Mouse (Mus musculus): ENCODE measurements at regions not wholly inside any gene's neighbourhood (a gene's known extent, or its start where the extent isn't known, plus 50 kb on each side); places are given as distances from the start of the nearest gene placed in this dataset.

GRCm38 (mm10) chr10:100152821-100153220 lies 137.4 kb downstream of the Kitl start:
- no peak overlapping the region for H3K9ac ChIP-seq (ENCODE audit: low read length)
- H3K27me3 ChIP-seq (ENCODE audit: control insufficient read depth, insufficient read depth, low read length), result no peaks in the 10 kb centered on the region
- DNase-seq (ENCODE audit: low spot score), result peak; percentile 14
- H3K27ac ChIP-seq (ENCODE audit: low read depth, low read length), result no peak overlapping the region
- no peaks in the 10 kb centered on the region for H3K36me3 ChIP-seq (ENCODE audit: control insufficient read depth, insufficient read depth, low read length)
- no peaks in the 10 kb centered on the region for H3K4me1 ChIP-seq (ENCODE audit: control insufficient read depth, insufficient read depth, low read length)
- no peak overlapping the region for H3K4me2 ChIP-seq (ENCODE audit: low read depth)
- H3K9me3 ChIP-seq (ENCODE audit: control insufficient read depth, low read length), result no peaks in the 10 kb centered on the region
- no peak overlapping the region for H3K4me3 ChIP-seq (ENCODE audit: low read depth, low read length)
- peak; percentile 78 for ATAC-seq (ENCODE audit: insufficient read depth, low FRiP score, low TSS enrichment)
- 57% methylated on average over 5 of the region's 5 CpGs for WGBS

GRCm38 (mm10) chr10:100153311-100153710 lies 137.9 kb downstream of the Kitl start:
- H3K36me3 ChIP-seq (ENCODE audit: control insufficient read depth, insufficient read depth, low read length), result no peaks in the 10 kb centered on the region
- no peak overlapping the region for H3K4me3 ChIP-seq (ENCODE audit: low read depth, low read length)
- H3K9ac ChIP-seq (ENCODE audit: low read length), result no peak overlapping the region
- no peaks in the 10 kb centered on the region for H3K4me1 ChIP-seq (ENCODE audit: control insufficient read depth, insufficient read depth, low read length)
- H3K27me3 ChIP-seq (ENCODE audit: control insufficient read depth, insufficient read depth, low read length), result no peaks in the 10 kb centered on the region
- DNase-seq (ENCODE audit: low spot score) (no peak), ATAC-seq (ENCODE audit: insufficient read depth, low FRiP score, low TSS enrichment) (no peak)
- H3K4me2 ChIP-seq (ENCODE audit: low read depth), result no peak overlapping the region
- no peaks in the 10 kb centered on the region for H3K9me3 ChIP-seq (ENCODE audit: control insufficient read depth, low read length)
- no peak overlapping the region for H3K27ac ChIP-seq (ENCODE audit: low read depth, low read length)
- 90% methylated on average over 3 of the region's 3 CpGs for WGBS

- ATAC-seq (ENCODE audit: insufficient read depth, low FRiP score, low TSS enrichment) (no peak), DNase-seq (ENCODE audit: low spot score) (no peak)
- H3K4me1 ChIP-seq (ENCODE audit: control insufficient read depth, insufficient read depth, low read length), result no peaks in the 10 kb centered on the region
- no peak overlapping the region for H3K9ac ChIP-seq (ENCODE audit: low read length)
- no peak overlapping the region for H3K4me2 ChIP-seq (ENCODE audit: low read depth)
- H3K27me3 ChIP-seq (ENCODE audit: control insufficient read depth, insufficient read depth, low read length), result no peaks in the 10 kb centered on the region
- no peak overlapping the region for H3K4me3 ChIP-seq (ENCODE audit: low read depth, low read length)
- H3K9me3 ChIP-seq (ENCODE audit: control insufficient read depth, low read length), result no peaks in the 10 kb centered on the region
- no peak overlapping the region for H3K27ac ChIP-seq (ENCODE audit: low read depth, low read length)
- WGBS, result 82% methylated on average over 2 of the region's 2 CpGs
- no peaks in the 10 kb centered on the region for H3K36me3 ChIP-seq (ENCODE audit: control insufficient read depth, insufficient read depth, low read length)
Observed at GRCm38 (mm10) chr10:100155566-100155965, 140.1 kb downstream of the Kitl start.

GRCm38 (mm10) chr10:100159843-100160531 lies 144.6 kb downstream of the Kitl start:
- no peak for ATAC-seq (ENCODE audit: insufficient read depth, low FRiP score, low TSS enrichment)

GRCm38 (mm10) chr10:100160532-100160852 lies 145.1 kb downstream of the Kitl start:
- ATAC-seq (ENCODE audit: insufficient read depth, low FRiP score, low TSS enrichment) (no peak), DNase-seq (ENCODE audit: low spot score) (no peak)
- H3K4me2 ChIP-seq (ENCODE audit: low read depth), result no peak overlapping the region
- no peaks in the 10 kb centered on the region for H3K36me3 ChIP-seq (ENCODE audit: control insufficient read depth, insufficient read depth, low read length)
- 87% methylated on average over 4 of the region's 4 CpGs for WGBS
- H3K9ac ChIP-seq (ENCODE audit: low read length), result no peak overlapping the region
- no peaks in the 10 kb centered on the region for H3K27me3 ChIP-seq (ENCODE audit: control insufficient read depth, insufficient read depth, low read length)
- H3K4me1 ChIP-seq (ENCODE audit: control insufficient read depth, insufficient read depth, low read length), result no peaks in the 10 kb centered on the region
- no peak overlapping the region for H3K4me3 ChIP-seq (ENCODE audit: low read depth, low read length)
- no peak overlapping the region for H3K27ac ChIP-seq (ENCODE audit: low read depth, low read length)
- H3K9me3 ChIP-seq (ENCODE audit: control insufficient read depth, low read length), result no peaks in the 10 kb centered on the region

More at GRCm38 (mm10) chr10:100159843-100160531, 144.6 kb downstream of the Kitl start:
- H3K9me3 ChIP-seq (ENCODE audit: control insufficient read depth, low read length), result no peaks in the 10 kb centered on the region
- H3K4me2 ChIP-seq (ENCODE audit: low read depth), result no peak overlapping the region
- no peak for DNase-seq (ENCODE audit: low spot score)
- no peak overlapping the region for H3K4me3 ChIP-seq (ENCODE audit: low read depth, low read length)
- WGBS, result 81% methylated on average over 14 of the region's 14 CpGs
- H3K9ac ChIP-seq (ENCODE audit: low read length), result no peak overlapping the region
- H3K27me3 ChIP-seq (ENCODE audit: control insufficient read depth, insufficient read depth, low read length), result no peaks in the 10 kb centered on the region
- H3K27ac ChIP-seq (ENCODE audit: low read depth, low read length), result no peak overlapping the region
- no peaks in the 10 kb centered on the region for H3K4me1 ChIP-seq (ENCODE audit: control insufficient read depth, insufficient read depth, low read length)
- no peaks in the 10 kb centered on the region for H3K36me3 ChIP-seq (ENCODE audit: control insufficient read depth, insufficient read depth, low read length)

GRCm38 (mm10) chr10:100161117-100161516 lies 145.7 kb downstream of the Kitl start:
- no peak overlapping the region for H3K4me3 ChIP-seq (ENCODE audit: low read depth, low read length)
- H3K27ac ChIP-seq (ENCODE audit: low read depth, low read length), result no peak overlapping the region
- H3K36me3 ChIP-seq (ENCODE audit: control insufficient read depth, insufficient read depth, low read length), result no peaks in the 10 kb centered on the region
- H3K4me1 ChIP-seq (ENCODE audit: control insufficient read depth, insufficient read depth, low read length), result no peaks in the 10 kb centered on the region
- no peak overlapping the region for H3K9ac ChIP-seq (ENCODE audit: low read length)
- DNase-seq (ENCODE audit: low spot score) (no peak), ATAC-seq (ENCODE audit: insufficient read depth, low FRiP score, low TSS enrichment) (no peak)
- no peak overlapping the region for H3K4me2 ChIP-seq (ENCODE audit: low read depth)
- H3K9me3 ChIP-seq (ENCODE audit: control insufficient read depth, low read length), result no peaks in the 10 kb centered on the region
- 80% methylated on average over 3 of the region's 3 CpGs for WGBS
- no peaks in the 10 kb centered on the region for H3K27me3 ChIP-seq (ENCODE audit: control insufficient read depth, insufficient read depth, low read length)

- H3K36me3 ChIP-seq (ENCODE audit: control insufficient read depth, insufficient read depth, low read length), result no peaks in the 10 kb centered on the region
- H3K27me3 ChIP-seq (ENCODE audit: control insufficient read depth, insufficient read depth, low read length), result no peaks in the 10 kb centered on the region
- no peak overlapping the region for H3K27ac ChIP-seq (ENCODE audit: low read depth, low read length)
- H3K4me2 ChIP-seq (ENCODE audit: low read depth), result no peak overlapping the region
- ATAC-seq (ENCODE audit: insufficient read depth, low FRiP score, low TSS enrichment) (no peak), DNase-seq (ENCODE audit: low spot score) (no peak)
- no peaks in the 10 kb centered on the region for H3K4me1 ChIP-seq (ENCODE audit: control insufficient read depth, insufficient read depth, low read length)
- no peak overlapping the region for H3K4me3 ChIP-seq (ENCODE audit: low read depth, low read length)
- H3K9ac ChIP-seq (ENCODE audit: low read length), result no peak overlapping the region
- no peaks in the 10 kb centered on the region for H3K9me3 ChIP-seq (ENCODE audit: control insufficient read depth, low read length)
- 50% methylated on average over 1 of the region's 1 CpGs for WGBS
Observed at GRCm38 (mm10) chr10:100164526-100164925, 149.1 kb downstream of the Kitl start.

- H3K27me3 ChIP-seq (ENCODE audit: control insufficient read depth, insufficient read depth, low read length), result no peaks in the 10 kb centered on the region
- H3K4me1 ChIP-seq (ENCODE audit: control insufficient read depth, insufficient read depth, low read length), result no peaks in the 10 kb centered on the region
- no peak overlapping the region for H3K4me2 ChIP-seq (ENCODE audit: low read depth)
- no peak for ATAC-seq (ENCODE audit: insufficient read depth, low FRiP score, low TSS enrichment)
- H3K4me3 ChIP-seq (ENCODE audit: low read depth, low read length), result no peak overlapping the region
- DNase-seq (ENCODE audit: low spot score), result peak; percentile 11
- H3K9ac ChIP-seq (ENCODE audit: low read length), result no peak overlapping the region
- H3K27ac ChIP-seq (ENCODE audit: low read depth, low read length), result no peak overlapping the region
- no peaks in the 10 kb centered on the region for H3K9me3 ChIP-seq (ENCODE audit: control insufficient read depth, low read length)
- H3K36me3 ChIP-seq (ENCODE audit: control insufficient read depth, insufficient read depth, low read length), result no peaks in the 10 kb centered on the region
Observed at GRCm38 (mm10) chr10:100170836-100171235, 155.4 kb downstream of the Kitl start.

GRCm38 (mm10) chr10:100197673-100198072 lies 137.8 kb upstream of the Gm4301 start:
- Histone ChIP-seq H3K4me1 (ENCODE audit: control insufficient read depth, insufficient read depth, low read length) (no peaks in the 10 kb centered on the region), H3K4me3 (ENCODE audit: low read depth, low read length) (no peak overlapping the region), H3K27ac (ENCODE audit: low read depth, low read length) (no peak overlapping the region), H3K27me3 (ENCODE audit: control insufficient read depth, insufficient read depth, low read length) (no peaks in the 10 kb centered on the region), H3K9ac (ENCODE audit: low read length) (no peak overlapping the region), H3K4me2 (ENCODE audit: low read depth) (no peak overlapping the region), H3K36me3 (ENCODE audit: control insufficient read depth, insufficient read depth, low read length) (no peaks in the 10 kb centered on the region), H3K9me3 (ENCODE audit: control insufficient read depth, low read length) (no peaks in the 10 kb centered on the region)
- DNase-seq (ENCODE audit: low spot score), result no peak
- no peak for ATAC-seq (ENCODE audit: insufficient read depth, low FRiP score, low TSS enrichment)
